Mouse (Mus musculus) ES-E14 (cell line): ENCODE measurements at regions not wholly inside any gene's neighbourhood (a gene's known extent, or its start where the extent isn't known, plus 50 kb on each side); places are given as distances from the start of the nearest gene placed in this dataset.

Experiments used
- CHD2 ChIP-seq: IDR thresholded peaks from 2 replicates; pipeline ENCODE4 v1.6.1; 2014; ENCODE audit warnings: mild to moderate bottlenecking, low read depth, low read length, inconsistent platforms
- HCFC1 ChIP-seq: IDR thresholded peaks from 2 replicates; pipeline ENCODE4 v1.6.1; 2012; ENCODE audit warnings: low read length, inconsistent platforms, borderline replicate concordance; ENCODE audit not compliant: insufficient read depth
- MAFK ChIP-seq: IDR thresholded peaks from 2 replicates; pipeline ENCODE4 v1.6.1; 2014; ENCODE audit warnings: mild to moderate bottlenecking, low read depth, low read length, inconsistent platforms; ENCODE audit not compliant: insufficient read depth
- ZC3H11A ChIP-seq: IDR thresholded peaks from 2 replicates; pipeline ENCODE4 v1.6.1; 2012; ENCODE audit warnings: low read depth, mild to moderate bottlenecking, inconsistent platforms, low read length, borderline replicate concordance
- ZNF384 ChIP-seq: IDR thresholded peaks from 2 replicates; pipeline ENCODE4 v1.6.1; 2012; ENCODE audit warnings: low read depth, low read length, inconsistent platforms

DNA sequence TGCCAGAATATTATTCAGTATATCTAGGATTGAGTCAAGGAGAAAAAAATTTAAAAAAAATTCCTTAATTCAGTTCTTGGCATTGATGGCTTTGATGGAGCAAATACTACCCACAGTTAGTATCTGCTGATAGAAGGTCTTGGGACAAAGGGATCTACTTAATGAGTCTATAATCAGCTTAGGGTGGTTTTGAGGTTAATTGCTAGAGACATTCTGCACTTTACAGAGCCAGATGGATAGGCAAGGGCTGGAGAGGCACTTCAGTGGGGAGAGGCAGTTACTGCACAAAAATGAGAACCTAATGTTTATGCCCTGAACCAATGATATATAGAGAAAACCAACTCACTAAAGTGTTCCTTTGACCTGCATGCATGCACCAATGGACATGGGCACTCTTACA lies 51.8 kb upstream of the Lsm8 start:
- TF ChIP-seq CHD2: no peak
- TF ChIP-seq HCFC1: no peak
- TF ChIP-seq ZC3H11A: no peak
- no peak for TF ChIP-seq MAFK
- no peak for TF ChIP-seq ZNF384
